Mouse (Mus musculus) liver, postnatal 0 days (tissue): ENCODE measurements around the gene Fam155a. TPM values are rescaled to one million over a fixed set of nuclear protein-coding genes. Genes with fewer than 3 reads are reported as not detected.

Source experiments
- ATAC-seq: fragments of 200-750 bp; cut with Nextera tagmentation; 2 replicates; pipeline ENCODE4 v1.8.0; 2017; ENCODE audit warnings: mild to moderate bottlenecking, moderate library complexity
- DNase-seq: peaks from one replicate; pipeline ENCODE4 v3.0.0-alpha.2; 2016
- H3K27ac ChIP-seq: fragments of 300-500 bp; sonication (generic); 2 replicates; pipeline ENCODE4 v1.5.1; 2014; ENCODE audit warnings: antibody characterized with exemption, moderate library complexity, mild to moderate bottlenecking, low read depth
- H3K27me3 ChIP-seq: fragments of 300-500 bp; sonication (generic); 2 replicates; pipeline ENCODE4 v1.6.1; 2014; ENCODE audit warnings: low read length, control low read depth, mixed read lengths; ENCODE audit not compliant: insufficient read depth
- H3K36me3 ChIP-seq: fragments of 300-500 bp; sonication (generic); replicated peaks from 2 replicates; pipeline ENCODE4 v1.6.1; 2014; ENCODE audit warnings: mild to moderate bottlenecking, control low read depth, low read length, moderate library complexity, mixed read lengths; ENCODE audit not compliant: insufficient read depth
- H3K4me1 ChIP-seq: fragments of 300-500 bp; sonication (generic); 2 replicates; pipeline ENCODE4 v1.6.1; 2014; ENCODE audit warnings: antibody characterized with exemption, mild to moderate bottlenecking, control low read depth; ENCODE audit not compliant: insufficient read depth
- H3K4me2 ChIP-seq: fragments of 300-500 bp; sonication (generic); 2 replicates; pipeline ENCODE4 v1.6.1; 2014; ENCODE audit warnings: low read depth, mild to moderate bottlenecking, low read length, moderate library complexity, mixed read lengths
- H3K4me3 ChIP-seq: fragments of 300-500 bp; sonication (generic); 2 replicates; pipeline ENCODE4 v1.5.1; 2014; ENCODE audit warnings: low read depth, low read length
- H3K9ac ChIP-seq: fragments of 300-500 bp; sonication (generic); replicated peaks from 2 replicates; pipeline ENCODE4 v1.6.1; 2014; ENCODE audit warnings: mild to moderate bottlenecking, moderate library complexity
- H3K9me3 ChIP-seq: fragments of 300-500 bp; sonication (generic); 2 replicates; pipeline ENCODE4 v1.6.1; 2016; ENCODE audit warnings: mild to moderate bottlenecking, control low read depth, low read length, mixed read lengths
- CTCF ChIP-seq: sonication (generic); IDR thresholded peaks from 2 replicates; pipeline ENCODE4 v1.5.1; 2016; ENCODE audit warnings: antibody characterized with exemption, low read depth
- EP300 ChIP-seq: IDR thresholded peaks from 2 replicates; pipeline ENCODE4 v1.6.1; 2016; ENCODE audit warnings: antibody characterized with exemption, low read depth, mild to moderate bottlenecking
- WGBS: fragments of 180-500 bp; shearing (Covaris S2); extraction: QIAGEN DNeasy Blood & Tissue Kit; methylation state at CpG from one replicate; pipeline ENCODE4 v1.1.7; 2014; ENCODE audit not compliant: insufficient replicate concordance; 5-methylcytosine and 5-hydroxymethylcytosine counted together
- microRNA-seq: library from miRNA; unstranded; fragments of <30 nt; microRNA quantifications from one replicate; pipeline ENCODE4, GENCODE M21; 2016
- polyA plus RNA-seq: library from polyadenylated mRNA; unstranded; fragments of >200 nt; fragmentation: Nextera tagmentation; extraction: Ambion mirVana; gene quantifications from 2 replicates; pipeline ENCODE4 v1.2.1, GENCODE M21; 2015

Fam155a gene
- polyA plus RNA-seq, 1 experiment from 2014 or later = not detected

DNA sequence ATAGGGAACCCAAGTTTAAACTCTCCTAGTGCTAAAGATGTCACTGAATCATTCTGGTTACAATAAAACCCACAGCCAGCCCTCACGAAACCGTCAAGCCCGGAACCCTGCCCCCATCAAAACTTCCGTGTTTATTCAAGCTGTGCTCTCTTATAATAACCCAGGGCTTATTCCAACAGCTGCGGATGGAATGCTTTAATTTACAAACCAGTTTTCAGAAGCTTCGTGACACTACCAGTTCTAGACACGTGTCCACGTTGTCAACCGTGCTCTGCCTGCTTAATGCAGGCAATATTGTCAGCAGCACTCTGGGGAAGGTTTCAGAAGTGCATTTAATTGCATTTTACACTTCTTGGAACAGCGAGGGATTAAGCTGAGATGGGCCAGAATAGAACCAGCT, 603.0 kb downstream of the Fam155a start:
- WGBS = 67% methylated on average over 10 of the region's 10 CpGs
- Histone ChIP-seq H3K9ac (no peak overlapping the region), H3K4me2 (no peak overlapping the region), H3K36me3 (no peaks in the 10 kb centered on the region), H3K9me3 (no peaks in the 10 kb centered on the region), H3K27me3 (no peaks in the 10 kb centered on the region), H3K27ac (no peak overlapping the region), H3K4me1 (no peaks in the 10 kb centered on the region), H3K4me3 (no peak overlapping the region)
- no peak for TF ChIP-seq CTCF
- no peak for TF ChIP-seq EP300
- DNase-seq = no peak
- ATAC-seq = no peak

GRCm38 (mm10) chr8:9161606-9162005, 609.4 kb downstream of the Fam155a start:
- no peak overlapping the region for H3K9ac ChIP-seq
- no peak for ATAC-seq
- H3K4me1 ChIP-seq = peaks cover 4% of the 10 kb centered on the region; the same call in 1 of the 2 replicates
- H3K27me3 ChIP-seq = no peaks in the 10 kb centered on the region
- no peak for DNase-seq
- no peak overlapping the region for H3K4me2 ChIP-seq
- no peak overlapping the region for H3K4me3 ChIP-seq
- 82% methylated on average over 4 of the region's 4 CpGs for WGBS
- H3K27ac ChIP-seq = no peak overlapping the region
- no peaks in the 10 kb centered on the region for H3K9me3 ChIP-seq
- no peaks in the 10 kb centered on the region for H3K36me3 ChIP-seq
- no peak for TF ChIP-seq EP300
- no peak for TF ChIP-seq CTCF

DNA sequence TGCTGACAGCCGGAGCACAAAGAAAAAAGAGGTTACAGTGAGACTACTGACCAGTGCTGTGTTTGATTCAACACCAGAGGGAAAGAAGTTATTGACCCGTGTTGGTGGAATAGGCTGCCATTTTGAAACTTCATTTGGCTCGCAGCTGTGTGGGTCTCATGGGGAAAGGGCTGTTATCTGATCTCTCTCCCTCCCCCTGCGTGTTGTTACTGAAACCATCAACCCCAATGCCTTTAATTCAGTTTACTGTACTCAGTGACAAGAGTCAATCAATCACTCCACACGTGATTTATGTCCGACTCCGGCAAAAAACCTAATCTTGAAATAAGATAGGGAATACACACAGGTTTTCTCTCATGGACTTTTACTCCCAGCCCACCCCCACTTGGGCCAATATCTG, 611.6 kb downstream of the Fam155a start:
- no peak for DNase-seq

GRCm38 (mm10) chr8:9158652-9159051, 612.3 kb downstream of the Fam155a start:
- WGBS = 59% methylated on average over 13 of the region's 13 CpGs
- Histone ChIP-seq H3K27ac (no peak overlapping the region), H3K4me2 (no peak overlapping the region), H3K4me1 (peaks cover 4% of the 10 kb centered on the region; the same call in 1 of the 2 replicates), H3K4me3 (no peak overlapping the region), H3K36me3 (no peaks in the 10 kb centered on the region), H3K9me3 (no peaks in the 10 kb centered on the region), H3K27me3 (no peaks in the 10 kb centered on the region), H3K9ac (no peak overlapping the region)
- no peak for TF ChIP-seq CTCF
- no peak for TF ChIP-seq EP300
- no peak for ATAC-seq
- no peak for DNase-seq

More for the DNA sequence above, 611.6 kb downstream of the Fam155a start:
- no peaks in the 10 kb centered on the region for H3K36me3 ChIP-seq
- H3K4me3 ChIP-seq = no peak overlapping the region
- H3K9ac ChIP-seq = no peak overlapping the region
- TF ChIP-seq CTCF = no peak
- no peak for TF ChIP-seq EP300
- 76% methylated on average over 7 of the region's 7 CpGs for WGBS
- peaks cover 4% of the 10 kb centered on the region; the same call in 1 of the 2 replicates for H3K4me1 ChIP-seq
- no peak overlapping the region for H3K4me2 ChIP-seq
- no peak for ATAC-seq
- no peaks in the 10 kb centered on the region for H3K27me3 ChIP-seq
- no peaks in the 10 kb centered on the region for H3K9me3 ChIP-seq
- H3K27ac ChIP-seq = no peak overlapping the region

DNA sequence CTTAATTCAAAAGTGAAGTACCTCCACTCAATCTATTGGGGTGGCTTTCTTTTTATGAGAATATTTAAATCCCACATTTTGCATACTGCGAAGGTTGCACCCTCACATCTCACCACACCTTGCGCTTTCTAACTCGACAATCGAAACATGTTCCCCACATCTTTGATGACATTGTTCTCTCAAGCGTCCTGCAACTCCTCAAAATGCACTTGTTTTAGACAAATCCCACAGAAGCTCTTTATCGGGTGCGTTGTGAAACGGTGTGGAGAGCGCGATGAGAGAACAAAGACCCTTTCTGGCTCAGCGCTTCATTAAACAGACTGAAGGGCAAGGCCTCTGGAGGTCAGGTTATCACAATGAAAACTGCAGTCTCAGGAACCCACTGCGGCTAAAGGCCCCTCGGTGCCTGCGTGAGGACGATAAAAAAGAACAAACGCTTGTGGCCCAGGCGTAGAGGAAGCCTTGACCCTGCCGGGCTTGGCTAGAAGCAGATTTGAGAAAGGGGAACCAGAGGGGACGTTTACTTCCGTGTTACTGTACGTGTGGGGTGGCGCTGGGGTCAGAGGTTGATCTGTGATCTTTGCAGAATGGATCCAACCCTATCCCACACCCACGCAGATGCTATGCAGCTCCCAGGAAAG, 613.7 kb downstream of the Fam155a start:
- no peak overlapping the region for H3K4me3 ChIP-seq
- 14% methylated on average over 23 of the region's 23 CpGs for WGBS
- H3K9me3 ChIP-seq = no peaks in the 10 kb centered on the region
- H3K4me1 ChIP-seq = peaks cover 4% of the 10 kb centered on the region; the same call in 1 of the 2 replicates
- no peak for TF ChIP-seq EP300
- no peak for TF ChIP-seq CTCF
- no peak overlapping the region for H3K27ac ChIP-seq
- no peaks in the 10 kb centered on the region for H3K36me3 ChIP-seq
- DNase-seq (no peak), ATAC-seq (no peak)
- peak overlapping the region; percentile 44 for H3K4me2 ChIP-seq
- H3K27me3 ChIP-seq = no peaks in the 10 kb centered on the region
- no peak overlapping the region for H3K9ac ChIP-seq

Small RNA genes within 50 kb of the gene (microRNA-seq; reads per million reads assigned to microRNA genes)
- gene Gm47312 = not detected

Other genes starting within 250 kb of the Fam155a start
- not detected in 2 replicates for gene Gm10217, start 93.1 kb upstream of the Fam155a start, polyA plus RNA-seq
- 1.2 and 1.3 TPM in 2 replicates for gene Lig4, start 206.5 kb upstream of the Fam155a start, polyA plus RNA-seq
- 5.2 and 5.6 TPM in 2 replicates for gene Abhd13, start 206.5 kb upstream of the Fam155a start, polyA plus RNA-seq
- 0.58 and 0.69 TPM in 2 replicates for gene Tnfsf13b, start 235.3 kb upstream of the Fam155a start, polyA plus RNA-seq